Mouse (Mus musculus) spleen, postnatal 0 days (tissue): ENCODE measurements around the gene Klhl12. TPM values are rescaled to one million over a fixed set of nuclear protein-coding genes. Genes with fewer than 3 reads are reported as not detected.

ENCODE experiments used
- polyA plus RNA-seq: library from polyadenylated mRNA; unstranded; fragments of >200 nt; fragmentation: Nextera tagmentation; extraction: Ambion mirVana; gene quantifications from 2 replicates; pipeline ENCODE4 v1.2.1, GENCODE M21; 2015

Gene Klhl12
- 34.9 and 36.9 TPM in 2 replicates for polyA plus RNA-seq

DNA sequence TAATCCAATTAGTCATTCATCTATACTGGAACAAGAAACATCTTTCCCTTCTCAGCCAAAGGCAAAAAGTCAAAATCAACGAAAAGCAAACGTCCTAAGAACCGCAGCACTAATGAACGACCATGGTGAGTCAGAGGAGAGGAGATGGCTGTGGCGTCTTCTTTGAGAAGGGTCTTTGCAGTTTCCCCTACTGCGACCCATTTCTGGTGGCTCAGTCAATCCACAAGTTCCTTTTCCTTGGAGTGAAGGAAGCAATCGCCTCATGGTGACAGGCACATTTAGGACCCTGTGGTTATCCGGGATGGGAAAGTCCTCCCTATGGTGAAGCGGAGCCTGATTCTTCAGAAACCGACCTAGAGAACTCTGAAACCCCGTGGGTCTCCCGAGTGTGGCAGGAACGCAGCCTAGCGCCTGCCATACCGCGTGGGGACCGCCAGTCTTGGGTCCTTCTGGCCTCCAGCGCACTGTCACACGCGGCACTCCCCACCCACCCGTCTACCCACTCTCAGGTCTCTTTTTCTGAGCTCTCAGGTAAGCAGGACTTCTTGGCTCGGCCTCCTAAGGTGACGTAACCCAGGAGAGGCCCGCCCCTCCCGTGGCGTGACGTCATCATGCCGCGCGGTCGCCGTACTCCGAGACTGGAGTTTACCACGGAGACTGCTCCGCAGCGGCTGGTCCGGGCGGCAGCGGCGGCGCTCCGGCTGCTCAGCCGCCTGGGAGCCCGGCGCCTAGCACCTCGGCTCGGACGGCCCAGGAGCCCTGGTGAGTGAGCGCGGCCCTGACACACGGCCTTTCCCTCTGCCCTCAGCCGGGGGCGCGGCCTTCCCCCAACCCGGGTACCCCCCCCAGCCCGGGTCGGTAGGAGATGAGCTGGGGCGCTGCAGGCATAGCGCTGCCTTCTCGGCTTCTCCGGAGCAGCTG is at the start of gene Klhl12:
Gene Klhl12, plus strand, starts transcription at position 628 of the 921 bp plus-strand sequence.

DNA sequence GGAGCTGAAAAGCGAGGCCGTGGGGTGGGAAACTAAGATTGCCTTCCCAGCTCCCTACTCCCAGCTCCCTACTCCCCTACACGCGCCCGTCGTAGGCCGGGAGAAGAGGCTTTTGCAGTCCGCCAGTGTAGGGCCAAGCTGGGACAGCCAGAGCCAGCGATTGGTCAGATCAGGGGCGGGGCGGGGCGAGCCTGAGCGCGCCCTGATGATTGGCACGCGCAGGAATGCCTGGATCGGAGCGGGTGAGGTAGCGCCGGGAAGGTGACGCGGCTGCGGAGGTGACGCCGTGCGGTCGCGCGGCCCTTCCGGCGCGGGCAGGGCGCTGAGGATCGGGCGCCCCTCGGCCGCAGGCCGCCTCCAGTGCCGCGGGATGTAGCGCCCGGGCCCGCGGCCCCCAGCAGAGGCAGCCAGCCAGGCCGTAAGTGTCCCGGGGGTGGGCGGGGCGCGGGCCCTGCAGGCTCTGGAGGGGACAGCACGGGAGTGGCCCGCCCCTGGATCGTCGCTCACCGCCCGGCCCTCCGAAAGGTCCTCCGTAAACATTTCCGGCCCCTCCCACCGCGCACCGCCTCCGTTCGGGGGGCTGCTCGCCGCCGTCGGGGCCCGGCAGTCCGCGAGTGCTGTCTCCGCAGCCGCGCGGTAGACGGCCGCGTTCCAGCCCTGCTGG is 40.0 kb upstream of the Klhl12 start, which contains the start of gene Adipor1:
Gene Adipor1, plus strand, starts transcription at position 211 of the 664 bp plus-strand sequence.

DNA sequence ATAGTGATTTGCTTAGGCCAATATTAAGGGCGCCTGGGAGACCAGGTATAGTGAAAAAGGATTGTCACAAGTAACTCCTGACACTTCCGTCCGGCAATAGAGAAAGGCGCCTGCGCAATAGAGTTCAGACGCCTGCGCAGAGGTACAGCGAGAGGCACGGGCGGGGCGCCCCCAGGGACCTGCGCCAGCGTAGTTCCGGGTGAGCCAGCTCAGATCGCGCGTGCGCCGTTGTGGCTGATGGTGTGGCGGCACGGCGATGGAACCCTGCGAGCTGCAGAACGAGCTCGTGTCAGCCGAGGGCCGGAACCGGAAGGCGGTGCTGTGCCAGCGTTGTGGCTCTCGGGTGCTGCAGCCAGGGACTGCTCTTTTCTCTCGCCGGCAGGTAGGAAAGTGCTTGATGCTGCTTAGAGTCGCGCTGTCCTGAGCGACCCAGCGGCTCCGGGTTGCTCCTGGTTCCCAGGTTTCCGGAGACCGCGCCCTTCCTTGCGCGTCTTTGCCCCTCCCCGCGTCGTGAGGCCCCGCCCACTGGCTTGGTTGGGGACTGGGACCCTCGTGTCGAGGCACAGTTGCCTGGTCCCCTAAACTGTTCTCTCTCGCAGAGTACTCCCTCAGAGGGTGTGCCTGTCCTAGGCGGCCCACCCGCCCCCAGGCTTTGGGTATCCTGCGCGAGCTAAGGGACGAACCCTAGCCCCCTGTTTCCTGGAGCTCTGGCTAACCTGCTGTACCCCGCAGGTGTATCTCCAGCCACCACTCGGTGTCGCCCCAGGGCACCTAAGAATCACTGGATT is 39.3 kb downstream of the Klhl12 start, which contains the start of gene Rabif:
Gene Rabif, plus strand, starts transcription at position 221 of the 788 bp plus-strand sequence.

Other genes starting within 250 kb of the Klhl12 start
- gene Adora1, start 220.1 kb upstream of the Klhl12 start, polyA plus RNA-seq: 0.13 and 0.16 TPM in 2 replicates
- gene Myog, start 165.5 kb upstream of the Klhl12 start, polyA plus RNA-seq: 0.07 and 0.19 TPM in 2 replicates
- 2.3 and 2.7 TPM in 2 replicates for gene Ppfia4, start 122.6 kb upstream of the Klhl12 start, polyA plus RNA-seq
- gene Tmem183a, start 93.6 kb upstream of the Klhl12 start, polyA plus RNA-seq: 40.6 and 41.8 TPM in 2 replicates
- gene 4933406M09Rik, start 69.6 kb upstream of the Klhl12 start, polyA plus RNA-seq: 0.08 and 0.13 TPM in 2 replicates
- gene Cyb5r1, start 50.0 kb upstream of the Klhl12 start, polyA plus RNA-seq: 21.5 and 24.5 TPM in 2 replicates
- gene Adipor1, start 40.2 kb upstream of the Klhl12 start, polyA plus RNA-seq: 144 and 159 TPM in 2 replicates
- gene Rabif, start 39.1 kb downstream of the Klhl12 start, polyA plus RNA-seq: 21.6 and 21.8 TPM in 2 replicates
- gene Mgat4e, start 94.2 kb downstream of the Klhl12 start, polyA plus RNA-seq: not detected in 2 replicates
- gene Kdm5b, start 104.6 kb downstream of the Klhl12 start, polyA plus RNA-seq: 14.2 and 17.6 TPM in 2 replicates
- gene Syt2, start 191.1 kb downstream of the Klhl12 start, polyA plus RNA-seq: 0.34 and 0.59 TPM in 2 replicates